35 mouse cellular contexts compared by ENCODE assay signal in genomic region chr5:68086535-68087098, GRCm38 (mm10). TPM values are rescaled to one million over a fixed set of nuclear protein-coding genes. Genes with fewer than 3 reads are reported as not detected.
DNase-seq lines count a peak whose midpoint lies in the region; ATAC-seq and TF ChIP-seq lines count a peak whose summit lies in the region.
"Had no signal": no experiment of that assay in that cellular context is flagged by ENCODE, and none has a peak within 500 bp of the region (broad histone marks: within the 10 kb centered on the region; RNA-seq: fewer than 3 reads in every experiment).

No protein-coding gene starts in this region.

- peak overlapping the region; percentile 21 for H3K27ac ChIP-seq in layer of hippocampus, adult 2 months
- H3K27ac ChIP-seq: embryonic facial prominence, embryonic 13.5 days; forebrain, embryonic 10.5 days; heart, adult 2 months; hindbrain, embryonic 14.5 days; limb, embryonic 12.5 days; liver, embryonic 15.5 days; midbrain, embryonic 12.5 days; neural tube, embryonic 12.5 days; stomach, embryonic 15.5 days had no signal

- no peak overlapping the region for H3K4me3 ChIP-seq in layer of hippocampus, adult 2 months
- H3K4me3 ChIP-seq: embryonic facial prominence, embryonic 13.5 days; forebrain, embryonic 10.5 days; heart, adult 2 months; heart, embryonic 12.5 days; limb, embryonic 12.5 days; liver, embryonic 15.5 days; megakaryocyte, embryonic 14.5 days; midbrain, embryonic 12.5 days; myocyte; neural tube, embryonic 12.5 days; stomach, embryonic 15.5 days had no signal

- peak; percentile 17 to 68; a peak in 2 of 4 replicates for ATAC-seq in hematopoietic stem cell, adult 5-6 weeks (replicated peaks in 1 of 2; ENCODE audit: insufficient read depth in 1 of 2, low FRiP score in 2 of 2, low TSS enrichment in 1 of 2, low read depth in 1 of 2, poor library complexity in 2 of 2, severe bottlenecking in 2 of 2)
- ATAC-seq: forebrain, embryonic 16.5 days; inflammation-experienced regulatory T-cells, adult 6 months; Patski had no signal

- intact Hi-C loops in left cerebral cortex, postnatal 4 days (cut with DNase I), result no loop called here

- TF ChIP-seq CTCF in layer of hippocampus, adult 2 months (conservative IDR thresholded peaks at IDR 0.05), result no peak

- DNase-seq in heart, adult 18-20 months, result peak; percentile 3 to 23
- DNase-seq in heart, postnatal 4 days, result no peak
- no peak for DNase-seq in layer of hippocampus, adult 2 months (ENCODE audit: low spot score in 2 of 2)
- DNase-seq in layer of hippocampus, adult 9-10 months (ENCODE audit: low spot score), result no peak
- DNase-seq in left cerebral cortex, postnatal 4 days, result no peak
- DNase-seq in cerebellum, adult 9-11 months, result no peak
- DNase-seq: adrenal gland, postnatal 25 days; cerebellum, adult 9-10 months; kidney, adult 18-20 months; kidney, postnatal 10 days; lung, embryonic 14.5 days; right cerebral cortex, postnatal 14 days had no signal

RNA-seq across cellular contexts. Expression of gene Grxcr1, which starts 55.0 kb away (rescaled TPM):
- total RNA-seq in heart, adult 18-20 months (2021), result not detected
- total RNA-seq in heart, postnatal 4 days (2021), result not detected
- not detected for total RNA-seq in layer of hippocampus, adult 2 months (2021)
- total RNA-seq in hematopoietic stem cell, adult 5-6 weeks (2017), result not detected in 2 replicates
- not detected for total RNA-seq in left cerebral cortex, postnatal 4 days (2021)
- total RNA-seq: adrenal gland, postnatal 25 days; gastrocnemius, postnatal 25 days; heart, adult 2 months; layer of hippocampus, postnatal 10 days; left cerebral cortex, adult 18-20 months; left cerebral cortex, postnatal 14 days; liver, adult 2 months; MEL; midbrain, postnatal 0 days had no signal

Comparison
In these comparisons a context has a peak if more than half of its experiments do, and no peak if none do; other contexts are left out.
1. DNase-seq: peak in heart, adult 18-20 months (2 of 2); none in heart, postnatal 4 days (single experiment), layer of hippocampus, adult 2 months (0 of 2), layer of hippocampus, adult 9-10 months (single experiment), left cerebral cortex, postnatal 4 days (single experiment) and cerebellum, adult 9-11 months (single experiment).